In genomic region chr2:25177685-25178084, GRCm38 (mm10) we compare ENCODE assay signal across 8 mouse cellular contexts. TPM values are rescaled to one million over a fixed set of nuclear protein-coding genes. Genes with fewer than 3 reads are reported as not detected.
DNase-seq lines count a peak whose midpoint lies in the region; ATAC-seq and TF ChIP-seq lines count a peak whose summit lies in the region.

No protein-coding gene starts in this region.

- H3K36me3 ChIP-seq in forebrain, embryonic 15.5 days = no peaks in the 10 kb centered on the region
- no peaks in the 10 kb centered on the region for H3K36me3 ChIP-seq in intestine, postnatal 0 days (ENCODE audit: control insufficient read depth, insufficient read depth)
- no peaks in the 10 kb centered on the region for H3K36me3 ChIP-seq in stomach, embryonic 15.5 days

- peak overlapping the region; percentile 22 for H3K4me2 ChIP-seq in forebrain, embryonic 15.5 days (replicated peaks)
- peak overlapping the region; percentile 18; the same call in 1 of the 2 replicates for H3K4me2 ChIP-seq in intestine, postnatal 0 days (replicated peaks; ENCODE audit: low read depth)
- no peak overlapping the region for H3K4me2 ChIP-seq in stomach, embryonic 15.5 days

- ATAC-seq in forebrain, embryonic 15.5 days (replicated peaks) = no peak
- no peak for ATAC-seq in intestine, postnatal 0 days
- peak; percentile 7; the same call in 1 of the 2 replicates for ATAC-seq in stomach, embryonic 15.5 days (ENCODE audit: insufficient read depth, low FRiP score, low read depth)

- no peak for TF ChIP-seq CTCF in intestine, postnatal 0 days (IDR thresholded peaks at IDR 0.05; ENCODE audit: low read depth)

- H3K4me3 ChIP-seq in forebrain, embryonic 15.5 days = peak overlapping the region; percentile 11; the same call in 1 of the 2 replicates
- H3K4me3 ChIP-seq in intestine, postnatal 0 days (ENCODE audit: low read depth, low read length) = no peak overlapping the region
- H3K4me3 ChIP-seq in stomach, embryonic 15.5 days (replicated peaks) = 0 out of 2 replicates have a peak overlapping the region, but pooled peaks have one; percentile 0

- 0 out of 2 replicates have a peak overlapping the region, but pooled peaks have one; percentile 30 for H3K9ac ChIP-seq in forebrain, embryonic 15.5 days (replicated peaks)
- no peak overlapping the region for H3K9ac ChIP-seq in intestine, postnatal 0 days (ENCODE audit: low read depth, low read length)
- no peak overlapping the region for H3K9ac ChIP-seq in stomach, embryonic 15.5 days

- H3K27ac ChIP-seq in forebrain, embryonic 15.5 days (replicated peaks) = peak overlapping the region; percentile 69
- H3K27ac ChIP-seq in intestine, postnatal 0 days (ENCODE audit: low read depth, low read length) = peak overlapping the region; percentile 15; the same call in 1 of the 2 replicates
- peak overlapping the region; percentile 61 for H3K27ac ChIP-seq in stomach, embryonic 15.5 days

- WGBS in forebrain, embryonic 15.5 days = 1% methylated on average over 6 of the region's 6 CpGs
- 13% methylated on average over 5 of the region's 6 CpGs for WGBS in intestine, postnatal 0 days
- 11% methylated on average over 6 of the region's 6 CpGs for WGBS in stomach, embryonic 15.5 days

- H3K27me3 ChIP-seq in forebrain, embryonic 15.5 days = no peaks in the 10 kb centered on the region
- H3K27me3 ChIP-seq in intestine, postnatal 0 days (replicated peaks; ENCODE audit: control insufficient read depth, insufficient read depth, low read length) = no peaks in the 10 kb centered on the region
- peaks cover 29% of the 10 kb centered on the region for H3K27me3 ChIP-seq in stomach, embryonic 15.5 days (replicated peaks)

- peak; percentile 83 to 86 for DNase-seq in right cerebral cortex, postnatal 10 days (ENCODE audit: low spot score in 2 of 2)
- no peak for DNase-seq in right cerebral cortex, adult 18-20 months
- DNase-seq in lung, postnatal 10 days = peak; percentile 77
- DNase-seq in c-Kit-positive CD71-positive TER-119-positive erythroid progenitor cells, embryonic 14.5 days (ENCODE audit: low spot score) = no peak
- DNase-seq in spleen, postnatal 10 days (ENCODE audit: low spot score in 2 of 2) = no peak

- H3K4me1 ChIP-seq in forebrain, embryonic 15.5 days = peaks cover 63% of the 10 kb centered on the region
- peaks cover 38% of the 10 kb centered on the region for H3K4me1 ChIP-seq in intestine, postnatal 0 days (replicated peaks; ENCODE audit: control insufficient read depth, insufficient read depth, low read length)
- peaks cover 59% of the 10 kb centered on the region for H3K4me1 ChIP-seq in stomach, embryonic 15.5 days

- H3K9me3 ChIP-seq in forebrain, embryonic 15.5 days = no peaks in the 10 kb centered on the region
- no peaks in the 10 kb centered on the region for H3K9me3 ChIP-seq in intestine, postnatal 0 days (ENCODE audit: control insufficient read depth)
- H3K9me3 ChIP-seq in stomach, embryonic 15.5 days = no peaks in the 10 kb centered on the region

RNA-seq across cellular contexts. Expression of gene Nrarp, which starts 2.9 kb away (rescaled TPM):
- polyA plus RNA-seq in forebrain, embryonic 15.5 days (2015; fragmentation: Nextera tagmentation; extraction: Ambion mirVana) = 25.2 and 27.5 TPM in 2 replicates
- polyA plus RNA-seq in intestine, postnatal 0 days (2015; fragmentation: Nextera tagmentation; extraction: Ambion mirVana) = 15.9 and 16.5 TPM in 2 replicates
- polyA plus RNA-seq in stomach, embryonic 15.5 days (2015; fragmentation: Nextera tagmentation; extraction: Ambion mirVana) = 16.9 and 17.1 TPM in 2 replicates

RNA-seq across cellular contexts. Expression of gene Tor4a, which starts 19.0 kb away (rescaled TPM):
- 1.3 and 1.6 TPM in 2 replicates for polyA plus RNA-seq in forebrain, embryonic 15.5 days (2015; fragmentation: Nextera tagmentation; extraction: Ambion mirVana)
- polyA plus RNA-seq in intestine, postnatal 0 days (2015; fragmentation: Nextera tagmentation; extraction: Ambion mirVana) = 12.0 and 12.6 TPM in 2 replicates
- 15.5 and 17.2 TPM in 2 replicates for polyA plus RNA-seq in stomach, embryonic 15.5 days (2015; fragmentation: Nextera tagmentation; extraction: Ambion mirVana)

RNA-seq across cellular contexts. Expression of gene Nelfb, which starts 33.6 kb away (rescaled TPM):
- 96.7 and 102 TPM in 2 replicates for polyA plus RNA-seq in forebrain, embryonic 15.5 days (2015; fragmentation: Nextera tagmentation; extraction: Ambion mirVana)
- polyA plus RNA-seq in intestine, postnatal 0 days (2015; fragmentation: Nextera tagmentation; extraction: Ambion mirVana) = 41.4 and 45.6 TPM in 2 replicates
- 105 and 106 TPM in 2 replicates for polyA plus RNA-seq in stomach, embryonic 15.5 days (2015; fragmentation: Nextera tagmentation; extraction: Ambion mirVana)

RNA-seq across cellular contexts. Expression of gene Stpg3, which starts 36.8 kb away (rescaled TPM):
- not detected in 2 replicates for polyA plus RNA-seq in forebrain, embryonic 15.5 days (2015; fragmentation: Nextera tagmentation; extraction: Ambion mirVana)
- polyA plus RNA-seq in intestine, postnatal 0 days (2015; fragmentation: Nextera tagmentation; extraction: Ambion mirVana) = not detected in 2 replicates
- polyA plus RNA-seq in stomach, embryonic 15.5 days (2015; fragmentation: Nextera tagmentation; extraction: Ambion mirVana) = 0.18 TPM in 1 of 2 replicates, not detected in the other

RNA-seq across cellular contexts. Expression of gene Fam166a, which starts 40.9 kb away (rescaled TPM):
- 1.2 TPM in 1 of 2 replicates, not detected in the other for polyA plus RNA-seq in forebrain, embryonic 15.5 days (2015; fragmentation: Nextera tagmentation; extraction: Ambion mirVana)
- polyA plus RNA-seq in intestine, postnatal 0 days (2015; fragmentation: Nextera tagmentation; extraction: Ambion mirVana) = 0.78 and 1.4 TPM in 2 replicates
- polyA plus RNA-seq in stomach, embryonic 15.5 days (2015; fragmentation: Nextera tagmentation; extraction: Ambion mirVana) = 0.92 and 1.5 TPM in 2 replicates

Comparison
In these comparisons a context has a peak if more than half of its experiments do, and no peak if none do; other contexts are left out.
1. DNase-seq: peak in right cerebral cortex, postnatal 10 days (2 of 2) and lung, postnatal 10 days (single experiment); none in right cerebral cortex, adult 18-20 months (single experiment), c-Kit-positive CD71-positive TER-119-positive erythroid progenitor cells, embryonic 14.5 days (single experiment) and spleen, postnatal 10 days (0 of 2).
2. H3K27ac ChIP-seq: peak in every context shown above with its lines; median percentile 69 in forebrain, embryonic 15.5 days; 61 in stomach, embryonic 15.5 days; 15 in intestine, postnatal 0 days.